Mouse (Mus musculus): Measurements from ENCODE around the gene Aatf.

DNA sequence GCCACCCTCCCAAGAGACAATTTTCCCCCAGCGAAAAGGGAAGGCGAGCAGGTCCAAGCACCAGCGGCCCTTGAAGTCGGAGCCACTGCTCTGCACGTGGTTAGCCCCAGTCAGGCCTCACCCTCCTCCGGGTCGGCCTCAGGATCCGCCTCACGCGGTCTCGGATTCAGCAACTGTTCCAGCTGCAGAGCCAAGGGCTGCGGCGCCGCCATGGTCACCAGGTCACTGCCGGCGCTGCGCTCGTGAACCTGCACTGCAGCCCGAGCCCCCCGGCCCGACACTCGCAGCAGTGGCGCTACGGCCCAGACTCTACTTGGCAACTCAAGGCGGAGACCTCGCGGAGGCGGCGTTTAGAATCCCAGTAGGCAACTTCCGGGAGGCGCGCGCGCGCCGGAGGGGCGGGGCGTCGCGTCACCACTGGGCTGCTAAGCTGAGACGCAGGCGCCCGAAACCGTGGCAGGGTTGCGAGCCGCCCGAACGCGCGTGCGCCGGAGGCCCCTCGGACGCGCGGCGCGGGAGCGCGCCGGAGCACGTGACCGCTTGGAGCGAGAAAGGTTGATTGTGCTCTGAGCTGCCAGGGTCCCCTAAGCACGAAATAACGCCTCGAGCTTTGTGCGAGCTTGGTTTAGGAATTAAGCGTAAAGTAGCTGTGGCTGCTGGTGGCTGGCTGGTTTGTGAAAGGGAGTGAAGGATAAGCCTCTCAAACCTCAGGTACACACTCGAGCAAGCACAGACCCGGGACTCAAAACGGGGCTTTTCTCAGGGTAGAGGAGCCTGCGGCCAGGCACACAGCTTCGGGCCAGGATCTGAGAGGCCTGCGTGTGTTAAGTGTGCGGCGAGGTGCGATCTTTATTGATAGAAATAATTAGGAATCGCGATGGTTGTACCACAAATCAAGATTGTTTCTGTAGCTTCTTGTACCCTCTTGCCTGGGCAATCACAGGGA lies at the start of gene Aatf:
- TF ChIP-seq CTCF (IDR thresholded peaks at IDR 0.05; ENCODE audit: low read depth, low read length) (no peak), EP300 (IDR thresholded peaks at IDR 0.05; ENCODE audit: insufficient read depth, low read depth, low read length) (no peak), POLR2A (IDR thresholded peaks at IDR 0.05; ENCODE audit: insufficient read depth, low read length) (no peak)

Measured in ES-Bruce4 (cell line).